Comparison of ENCODE assay signal across 18 mouse cellular contexts in genomic region chr6:112582022-112582421, GRCm38 (mm10).
DNase-seq lines count a peak whose midpoint lies in the region.
"Had no signal": no experiment of that assay in that cellular context is flagged by ENCODE, and none has a peak within 500 bp of the region (broad histone marks: within the 10 kb centered on the region; RNA-seq: fewer than 3 reads in every experiment).

No protein-coding gene starts in this region.

- DNase-seq in cerebellum, postnatal 10 days: peak; percentile 13 to 16
- DNase-seq in cerebellum, adult 11-12 months: no peak
- peak; percentile 46 for DNase-seq in heart, adult 11 months
- no peak for DNase-seq in heart, adult 8-10 months (ENCODE audit: low spot score)
- DNase-seq in left cerebral cortex, postnatal 4 days: peak; percentile 25
- no peak for DNase-seq in left cerebral cortex, postnatal 25 days (ENCODE audit: low spot score in 2 of 2)
- DNase-seq in retina, postnatal 1 day: peak; percentile 9
- no peak for DNase-seq in retina, embryonic 14.5 days (ENCODE audit: low spot score)
- DNase-seq: adrenal gland, adult 8-10 months; adrenal gland, postnatal 25 days; cerebellum, adult 2 months; cerebellum, adult 9-11 months; cerebellum, postnatal 36 days; embryo, embryonic 11 days; gastrocnemius, postnatal 10 days; gastrocnemius, postnatal 36 days; heart, postnatal 10 days; heart, postnatal 36 days had no signal

- intact Hi-C loops in left cerebral cortex, postnatal 4 days (cut with DNase I): no loop called here
- intact Hi-C loops in left cerebral cortex, postnatal 25 days (cut with DNase I): no loop called here

Comparison
In these comparisons a context has a peak if more than half of its experiments do, and no peak if none do; other contexts are left out.
1. DNase-seq: peak in cerebellum, postnatal 10 days (2 of 2), heart, adult 11 months (single experiment), left cerebral cortex, postnatal 4 days (single experiment) and retina, postnatal 1 day (single experiment); none in cerebellum, adult 11-12 months (single experiment), heart, adult 8-10 months (single experiment), left cerebral cortex, postnatal 25 days (0 of 2) and retina, embryonic 14.5 days (single experiment).